Mouse (Mus musculus): Measurements from ENCODE around the gene Cav2. TPM values are rescaled to one million over a fixed set of nuclear protein-coding genes. Genes with fewer than 3 reads are reported as not detected.

Cav2 gene
- polyA plus RNA-seq, 1 experiment from 2014 or later, result 26.4 TPM

DNA sequence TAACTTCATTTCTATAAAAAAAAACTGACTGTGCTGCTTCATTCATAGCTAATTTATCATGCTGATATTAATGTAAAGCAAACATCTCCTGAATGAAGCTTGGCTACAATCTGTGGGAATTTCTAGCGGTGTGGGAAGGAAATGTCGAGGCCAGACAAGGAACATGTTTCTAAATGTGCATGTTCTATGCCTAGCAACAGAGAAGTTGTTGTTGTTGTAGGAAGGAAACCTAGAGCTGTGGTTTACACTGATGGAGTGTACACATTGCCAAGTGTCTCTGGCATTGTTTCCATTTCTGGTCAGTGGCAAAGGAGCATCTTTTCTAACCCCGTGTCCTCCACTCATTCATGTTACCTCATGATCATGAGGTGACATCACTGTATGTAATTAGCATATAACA is 48.8 kb downstream of the Cav2 start:
- 52% methylated on average over 3 of the region's 3 CpGs for WGBS
- no peaks in the 10 kb centered on the region for H3K4me1 ChIP-seq (replicated peaks; ENCODE audit: control insufficient read depth, insufficient read depth, low read length)
- no peak for ATAC-seq
- H3K27me3 ChIP-seq (replicated peaks; ENCODE audit: control insufficient read depth, insufficient read depth, low read length), result no peaks in the 10 kb centered on the region
- no peak overlapping the region for H3K4me3 ChIP-seq (ENCODE audit: low read depth, low read length)
- no peak overlapping the region for H3K4me2 ChIP-seq (replicated peaks; ENCODE audit: low read depth)
- no peaks in the 10 kb centered on the region for H3K9me3 ChIP-seq (ENCODE audit: control insufficient read depth)
- H3K9ac ChIP-seq (ENCODE audit: low read depth, low read length), result no peak overlapping the region
- no peak for TF ChIP-seq CTCF (IDR thresholded peaks at IDR 0.05; ENCODE audit: low read depth)
- no peaks in the 10 kb centered on the region for H3K36me3 ChIP-seq (ENCODE audit: control insufficient read depth, insufficient read depth)
- no peak overlapping the region for H3K27ac ChIP-seq (ENCODE audit: low read depth, low read length)

- no peaks in the 10 kb centered on the region for H3K27me3 ChIP-seq (replicated peaks; ENCODE audit: control insufficient read depth, insufficient read depth, low read length)
- no peak for ATAC-seq
Measured at GRCm38 (mm10) chr6:17337724-17338123, 56.7 kb downstream of the Cav2 start.

More at GRCm38 (mm10) chr6:17337724-17338123, 56.7 kb downstream of the Cav2 start:
- Histone ChIP-seq H3K4me1 (replicated peaks; ENCODE audit: control insufficient read depth, insufficient read depth, low read length) (no peaks in the 10 kb centered on the region), H3K9ac (ENCODE audit: low read depth, low read length) (no peak overlapping the region), H3K27ac (ENCODE audit: low read depth, low read length) (no peak overlapping the region), H3K4me2 (replicated peaks; ENCODE audit: low read depth) (no peak overlapping the region), H3K36me3 (ENCODE audit: control insufficient read depth, insufficient read depth) (0 out of 2 replicates have a peak, but pooled peaks cover 3% of the 10 kb centered on the region), H3K4me3 (ENCODE audit: low read depth, low read length) (no peak overlapping the region), H3K9me3 (ENCODE audit: control insufficient read depth) (no peaks in the 10 kb centered on the region)
- 96% methylated on average over 2 of the region's 2 CpGs for WGBS
- TF ChIP-seq CTCF (IDR thresholded peaks at IDR 0.05; ENCODE audit: low read depth), result no peak

Other genes with a start within 250 kb of the Cav2 start
- 74.2 and 79.4 TPM in 2 replicates for gene Tes, start 216.0 kb upstream of the Cav2 start, polyA plus RNA-seq (2015; fragmentation: Nextera tagmentation; extraction: Ambion mirVana)
- gene Cav1, start 25.1 kb downstream of the Cav2 start, polyA plus RNA-seq (2015; fragmentation: Nextera tagmentation; extraction: Ambion mirVana), result 141 and 154 TPM in 2 replicates
- gene Met, start 182.6 kb downstream of the Cav2 start, polyA plus RNA-seq (2015; fragmentation: Nextera tagmentation; extraction: Ambion mirVana), result 6.7 and 7.7 TPM in 2 replicates

Measured in intestine, postnatal 0 days (tissue).